Mouse (Mus musculus): Measurements from ENCODE around the gene Cish.

Cish gene

DNA sequence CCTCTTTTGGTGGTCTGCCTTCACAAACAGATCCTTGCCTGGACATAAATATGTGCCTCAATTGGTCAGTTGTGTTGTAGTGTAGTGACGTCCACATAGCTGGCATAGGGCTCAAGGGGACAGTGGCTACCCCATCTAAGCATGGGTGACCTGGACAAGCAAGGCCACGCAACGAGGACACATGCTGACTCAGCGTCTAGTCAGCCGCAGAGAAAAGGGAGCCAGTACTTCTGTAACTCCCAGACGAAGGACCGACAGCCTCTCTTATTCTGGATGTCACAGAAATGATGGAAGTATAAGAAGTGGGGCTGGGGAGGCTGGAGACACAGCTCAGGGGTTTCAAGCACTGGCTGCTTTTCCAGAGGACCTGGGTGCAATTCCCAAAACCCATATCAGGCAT is 18.2 kb upstream of the Cish start:
- DNase-seq (ENCODE audit: low spot score): no peak

GRCm38 (mm10) chr9:107278126-107278525 is 17.7 kb upstream of the Cish start:
- no peak for DNase-seq (ENCODE audit: low spot score)

GRCm38 (mm10) chr9:107278527-107279377 is 17.1 kb upstream of the Cish start:
- no peak for DNase-seq (ENCODE audit: low spot score)

- no peak for DNase-seq (ENCODE audit: low spot score)
These were observed 16.2 kb upstream of the Cish start for GRCm38 (mm10) chr9:107279378-107280321.

- no peak for DNase-seq (ENCODE audit: low spot score)
These were observed 15.4 kb upstream of the Cish start for GRCm38 (mm10) chr9:107280322-107281027.

DNA sequence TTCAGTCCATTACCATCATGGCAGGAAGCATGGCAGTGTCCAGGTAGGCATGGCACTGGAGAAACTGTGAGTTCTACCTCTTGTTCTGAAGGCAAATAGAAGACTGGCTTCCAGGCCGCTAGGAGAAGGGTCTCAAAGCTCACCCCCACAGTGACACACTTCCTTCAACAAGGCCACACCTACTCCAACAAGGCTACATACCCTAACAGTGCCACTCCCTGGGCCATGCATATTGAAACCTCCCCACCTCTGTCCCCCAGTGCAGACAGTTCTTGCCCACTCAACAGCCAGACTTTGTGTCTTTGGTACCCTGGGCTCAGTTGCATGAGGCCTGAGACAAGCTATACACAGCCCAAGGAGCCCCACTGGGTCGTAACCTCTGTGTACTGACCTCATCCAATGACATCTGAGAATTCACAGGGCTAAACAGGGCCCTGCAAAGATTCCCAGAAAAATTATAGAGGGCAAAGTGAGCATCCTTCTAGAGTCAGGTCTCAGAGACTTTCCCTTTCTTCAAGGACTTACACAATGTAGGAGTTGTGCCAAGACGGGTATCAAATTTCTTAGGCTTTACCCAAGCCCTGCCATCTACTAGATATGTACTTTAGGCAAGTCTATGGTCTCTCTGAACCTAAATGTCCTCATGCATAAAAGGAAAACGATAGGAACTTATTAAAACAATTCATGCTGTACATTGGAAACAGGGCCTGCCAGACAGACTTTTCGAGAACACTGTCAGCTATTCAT is 14.4 kb upstream of the Cish start:
- no peak for DNase-seq (ENCODE audit: low spot score)

DNA sequence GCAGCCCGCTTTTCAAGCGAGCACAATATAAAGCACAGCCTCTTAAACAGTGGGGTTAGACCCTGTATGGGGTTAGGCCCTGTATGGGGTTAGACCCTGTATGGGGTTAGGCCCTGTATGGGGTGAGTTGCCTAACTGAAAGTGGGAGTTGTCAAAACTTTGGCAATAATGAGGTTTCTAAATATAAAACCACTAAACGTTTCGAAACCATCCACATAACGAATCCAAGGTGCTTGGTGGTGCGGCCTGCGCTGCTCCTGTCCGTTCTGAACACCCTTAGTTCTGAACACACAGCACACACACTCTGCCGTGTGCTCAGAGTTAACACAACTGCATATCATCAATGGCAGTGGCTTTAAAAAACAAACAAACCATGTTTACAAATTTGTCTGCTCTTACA is 12.9 kb upstream of the Cish start:
- no peak for DNase-seq (ENCODE audit: low spot score)

GRCm38 (mm10) chr9:107285009-107285408 is 10.8 kb upstream of the Cish start:
- no peak for DNase-seq (ENCODE audit: low spot score)

DNA sequence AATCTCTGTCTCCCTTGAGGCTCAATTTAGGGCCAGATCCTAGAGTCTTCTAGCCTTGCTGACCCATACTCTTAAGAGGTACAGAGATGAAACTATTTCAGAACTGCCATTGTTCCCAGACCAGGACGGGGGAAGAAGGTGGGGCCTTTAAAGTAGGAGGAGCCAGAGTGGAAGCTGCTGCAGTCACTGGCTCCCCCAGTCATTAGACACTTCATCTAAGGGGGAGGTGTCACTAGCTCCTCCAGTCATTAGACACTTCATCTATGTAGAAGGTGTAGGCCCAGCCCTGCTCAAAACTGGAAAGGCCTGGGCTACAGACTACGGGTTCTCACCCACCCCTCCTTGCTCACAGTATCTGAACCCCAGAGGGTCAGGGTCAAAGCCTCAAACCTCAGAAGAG is 8.5 kb upstream of the Cish start:
- no peak for DNase-seq (ENCODE audit: low spot score)

GRCm38 (mm10) chr9:107288105-107288650 is 7.6 kb upstream of the Cish start:
- DNase-seq (ENCODE audit: low spot score): no peak

- no peak for DNase-seq (ENCODE audit: low spot score)
These were observed 7.1 kb upstream of the Cish start for GRCm38 (mm10) chr9:107288711-107289110.

DNA sequence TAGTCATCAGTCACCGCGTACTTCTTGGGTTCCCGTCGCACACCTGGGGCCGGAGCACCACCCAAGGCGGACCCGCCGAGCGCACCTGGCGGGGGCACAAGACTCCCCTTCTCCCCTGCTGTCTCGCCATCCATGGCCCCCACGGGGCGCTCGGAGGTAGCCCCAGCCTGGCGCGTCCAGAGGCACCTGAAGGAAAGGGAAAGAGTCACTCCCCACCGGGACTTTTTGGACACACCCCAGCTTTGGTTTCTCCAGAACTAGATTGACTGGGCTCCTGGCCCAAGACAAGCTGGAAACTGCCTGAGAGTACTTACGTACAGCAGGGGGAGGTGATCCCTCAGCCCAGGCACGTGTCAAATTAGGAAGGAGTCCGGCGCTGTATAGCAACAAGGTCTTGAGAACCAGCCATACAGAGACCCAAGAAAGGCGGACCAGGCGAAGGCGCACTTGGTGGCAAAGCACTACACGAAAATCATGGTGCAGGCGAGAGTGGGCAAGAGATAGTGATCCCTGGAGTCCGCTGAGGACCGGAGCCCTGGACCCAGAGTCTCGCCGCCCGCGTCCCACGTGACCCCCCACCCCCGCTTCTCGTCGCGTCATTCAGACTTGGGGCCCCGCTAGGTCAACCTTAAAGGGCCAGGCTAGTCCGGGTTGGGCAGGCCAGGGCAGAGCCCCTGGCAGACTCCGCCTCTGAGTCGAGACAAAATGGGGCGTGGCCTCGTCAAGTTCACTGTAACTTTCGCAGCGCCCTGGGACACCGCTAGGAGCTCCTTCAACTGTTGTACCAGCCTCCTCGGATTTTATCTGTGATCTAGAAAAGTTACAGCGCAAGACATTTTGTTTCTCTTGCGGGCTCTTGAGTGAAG is 6.4 kb upstream of the Cish start, which contains the start of gene Mapkapk3:
Gene Mapkapk3 (minus strand): TSS at position 667 of the 866 bp plus-strand sequence.
- peak; percentile 89 for DNase-seq (ENCODE audit: low spot score)

DNA sequence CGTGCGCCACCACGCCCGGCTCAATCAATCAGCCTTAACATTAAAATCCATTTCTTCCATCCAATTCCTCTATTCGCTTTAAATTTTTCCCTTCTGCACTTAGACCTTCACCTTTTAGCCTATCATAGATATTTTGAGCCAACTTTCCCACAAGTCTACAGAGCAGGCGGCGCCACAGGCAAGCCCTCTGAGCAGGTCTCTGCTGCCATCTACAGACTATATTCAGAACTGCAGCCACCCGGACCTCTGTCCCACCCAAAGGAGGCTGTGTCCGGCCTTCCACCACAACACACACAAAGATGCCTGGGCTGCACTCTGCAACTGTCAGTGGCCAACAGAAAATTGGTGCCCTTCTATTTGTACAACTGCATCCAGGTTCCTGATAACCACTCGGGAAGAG is 4.9 kb upstream of the Cish start:
- DNase-seq (ENCODE audit: low spot score): peak; percentile 80

- DNase-seq (ENCODE audit: low spot score): no peak
These were observed 1.6 kb upstream of the Cish start for GRCm38 (mm10) chr9:107294249-107294648.

- DNase-seq (ENCODE audit: low spot score): no peak
These were observed 210 bp upstream of the Cish start for GRCm38 (mm10) chr9:107295616-107296015.

DNA sequence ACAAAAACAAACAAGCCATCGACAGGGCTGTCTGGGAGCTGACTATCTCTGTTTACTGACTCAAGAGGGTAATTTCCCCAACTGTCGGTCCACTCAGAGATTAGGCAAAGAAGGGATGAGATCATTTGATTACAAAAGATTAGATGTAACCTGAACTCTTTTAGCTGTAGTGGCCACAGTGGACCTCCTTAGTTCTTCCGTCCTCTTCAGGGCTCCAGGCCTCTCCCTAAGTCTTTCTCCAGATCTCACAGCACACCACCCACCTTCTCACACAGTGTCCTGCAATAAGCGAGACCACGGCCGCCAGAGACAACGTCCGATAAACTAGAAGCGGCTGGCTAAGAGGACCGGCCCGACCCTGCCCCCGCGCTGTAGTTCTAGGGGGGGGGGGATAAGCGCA is 215 bp downstream of the Cish start:
- DNase-seq (ENCODE audit: low spot score): no peak

DNA sequence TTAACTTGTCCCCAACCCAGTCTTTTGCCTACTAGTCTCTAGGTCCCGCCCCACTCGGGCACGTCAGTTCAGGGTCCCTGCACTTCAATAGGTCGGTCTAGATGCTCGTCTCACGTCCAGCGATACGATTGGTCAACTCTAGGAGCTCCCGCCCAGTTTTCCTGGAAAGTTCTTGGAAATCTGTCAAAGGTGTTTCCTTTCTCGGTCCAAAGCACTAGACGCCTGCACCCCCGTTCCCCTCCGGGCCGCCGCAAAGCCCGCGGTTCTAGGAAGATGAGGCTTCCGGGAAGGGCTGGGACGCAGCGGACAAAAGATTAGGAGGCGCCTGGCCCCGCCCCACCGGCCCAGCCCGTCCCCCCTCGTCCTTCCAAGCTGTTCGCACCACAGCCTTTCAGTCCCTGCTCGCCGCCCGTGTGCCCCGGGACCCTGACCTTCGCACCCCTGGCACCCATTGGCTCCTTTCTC is 707 bp downstream of the Cish start:
- peak; percentile 91 for DNase-seq (ENCODE audit: low spot score)

- no peak for DNase-seq (ENCODE audit: low spot score)
These were observed 1.2 kb downstream of the Cish start for GRCm38 (mm10) chr9:107297059-107297458.

DNA sequence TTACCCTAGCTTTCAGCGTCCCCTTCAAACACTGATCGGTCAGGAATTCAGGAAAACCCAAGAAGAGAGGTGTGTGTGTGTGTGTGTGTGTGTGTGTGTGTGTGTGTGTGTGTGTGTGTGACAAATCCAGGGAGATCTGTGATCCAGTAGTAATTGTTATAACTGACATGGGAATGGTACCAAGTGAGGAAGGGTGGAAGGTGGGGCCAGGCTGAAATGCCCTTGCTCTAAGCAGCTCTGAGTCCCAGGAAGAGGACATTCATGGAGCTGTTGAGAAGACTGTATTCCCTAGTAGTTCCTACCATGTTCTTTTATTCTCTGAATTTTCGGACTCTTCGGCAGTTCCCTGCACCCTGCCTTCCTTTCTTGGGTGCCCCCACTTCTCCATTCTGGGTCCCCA is 1.8 kb downstream of the Cish start:
- no peak for DNase-seq (ENCODE audit: low spot score)

Data from testis, postnatal 14 days (tissue).